Mouse (Mus musculus) neutrophil, adult 5-6 weeks (primary cell): ENCODE results near the gene Cmss1. TPM values are rescaled to one million over a fixed set of nuclear protein-coding genes. Genes with fewer than 3 reads are reported as not detected.

Source experiments
- ATAC-seq: fragments of 151-379, 151-347 bp; 2 replicates; pipeline ENCODE4 v1.8.0; 2017; ENCODE audit warnings: mild to moderate bottlenecking, moderate TSS enrichment; ENCODE audit not compliant: insufficient number of reproducible peaks, poor library complexity, low FRiP score, severe bottlenecking; ENCODE audit errors: extremely low read depth
- total RNA-seq: library from RNA; stranded (forward); fragments of 200-1000 nt; gene quantifications from 2 replicates; pipeline ENCODE4 v1.2.3, GENCODE M21; 2017

Gene Cmss1
- total RNA-seq, 1 experiment from 2014 or later, result 2.6 TPM

DNA sequence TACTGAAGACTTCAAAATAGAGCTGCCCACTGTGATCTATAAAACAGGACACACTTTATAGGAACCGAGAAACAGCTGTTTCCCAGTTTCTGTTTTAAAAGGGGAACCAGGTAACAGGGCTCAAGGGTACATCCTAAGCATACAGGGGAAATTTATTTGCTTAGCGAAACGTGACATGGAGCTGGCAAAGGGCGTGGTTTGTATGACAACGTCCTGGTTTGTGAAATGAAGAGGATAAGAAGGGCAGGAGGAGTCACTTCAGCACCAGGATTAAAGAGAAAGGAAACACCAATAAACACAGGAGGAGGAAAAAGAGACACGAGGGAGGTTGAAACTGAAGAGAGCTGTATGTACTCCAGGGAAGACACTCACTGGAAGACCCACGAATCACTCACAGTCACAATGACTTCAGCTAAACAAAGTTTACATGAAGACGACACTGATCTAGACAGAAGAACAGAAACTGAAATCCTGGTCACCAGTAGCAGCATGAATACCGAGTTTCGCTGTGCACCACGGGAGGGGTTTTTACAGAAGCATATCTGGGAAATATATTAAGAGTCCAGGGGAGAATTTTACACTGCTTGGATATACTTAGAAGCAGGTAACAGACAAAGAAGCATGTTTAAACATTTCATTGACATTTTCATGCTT is 269.8 kb downstream of the Cmss1 start:
- peak; percentile 76 for ATAC-seq

DNA sequence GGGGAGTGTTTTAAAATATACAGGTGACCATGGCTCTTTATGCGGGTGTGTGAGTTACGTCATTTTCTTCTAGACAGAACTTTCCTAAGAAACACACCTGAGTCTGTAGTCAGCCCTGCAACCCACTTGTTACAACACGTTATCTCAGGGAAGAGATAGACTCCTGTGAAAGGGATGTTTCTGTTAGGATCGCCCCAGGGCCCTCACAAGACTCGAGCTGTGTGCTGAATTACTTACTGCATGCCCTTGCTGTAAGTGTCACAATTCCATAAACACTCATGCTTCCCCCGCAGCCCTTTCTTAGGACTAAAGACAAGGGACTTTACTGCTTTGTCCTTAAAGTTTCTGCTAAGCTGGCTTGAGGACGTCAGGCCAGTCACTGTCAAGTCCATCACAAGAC is 274.4 kb downstream of the Cmss1 start:
- ATAC-seq, result no peak

GRCm38 (mm10) chr16:57330111-57330510 is 276.6 kb downstream of the Cmss1 start:
- ATAC-seq, result no peak

DNA sequence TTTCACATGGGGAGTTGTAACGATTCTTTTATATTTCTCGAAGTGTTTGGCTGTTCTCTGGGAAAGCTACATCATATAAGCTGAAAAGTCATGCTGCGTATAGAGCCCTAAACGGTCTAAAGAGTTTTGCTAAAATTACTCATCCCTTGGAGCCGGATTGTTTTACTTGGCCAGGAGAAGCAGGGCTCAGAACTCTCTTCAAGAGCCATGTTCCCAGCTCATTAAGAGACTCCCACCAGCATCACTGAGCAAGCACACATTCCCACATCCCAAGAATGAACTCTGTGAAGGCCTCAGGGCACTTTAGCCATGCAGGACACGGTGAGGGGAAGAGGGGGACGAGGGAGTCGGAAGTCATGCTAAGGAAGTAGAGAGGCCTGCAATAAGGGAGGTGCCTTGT is 277.6 kb downstream of the Cmss1 start:
- ATAC-seq, result no peak

DNA sequence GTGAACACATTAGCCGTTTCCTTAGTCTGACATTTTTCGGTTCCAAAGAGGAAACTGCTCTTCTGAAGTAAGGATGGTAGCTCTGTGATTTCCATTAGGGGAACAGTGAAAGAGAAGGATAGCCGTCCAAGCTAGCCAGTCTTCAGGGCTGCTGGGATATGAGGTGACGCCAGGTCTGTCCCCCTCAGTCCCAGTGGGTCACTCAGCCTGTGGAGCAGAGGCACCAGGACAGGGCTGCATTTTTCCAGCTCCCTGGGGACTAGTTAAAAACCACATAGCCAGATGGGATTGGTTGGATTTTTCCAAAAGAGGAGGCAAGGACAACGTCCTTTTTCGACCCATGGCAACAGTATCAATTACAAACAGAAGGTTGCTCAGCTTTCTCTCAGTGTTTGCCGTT is 279.7 kb downstream of the Cmss1 start:
- no peak for ATAC-seq

GRCm38 (mm10) chr16:57319284-57320124 is 287.2 kb downstream of the Cmss1 start:
- ATAC-seq, result no peak

GRCm38 (mm10) chr16:57318637-57319125 is 288.0 kb downstream of the Cmss1 start:
- ATAC-seq, result no peak

- ATAC-seq, result no peak
Observed at GRCm38 (mm10) chr16:57317882-57318636, 288.6 kb downstream of the Cmss1 start.

DNA sequence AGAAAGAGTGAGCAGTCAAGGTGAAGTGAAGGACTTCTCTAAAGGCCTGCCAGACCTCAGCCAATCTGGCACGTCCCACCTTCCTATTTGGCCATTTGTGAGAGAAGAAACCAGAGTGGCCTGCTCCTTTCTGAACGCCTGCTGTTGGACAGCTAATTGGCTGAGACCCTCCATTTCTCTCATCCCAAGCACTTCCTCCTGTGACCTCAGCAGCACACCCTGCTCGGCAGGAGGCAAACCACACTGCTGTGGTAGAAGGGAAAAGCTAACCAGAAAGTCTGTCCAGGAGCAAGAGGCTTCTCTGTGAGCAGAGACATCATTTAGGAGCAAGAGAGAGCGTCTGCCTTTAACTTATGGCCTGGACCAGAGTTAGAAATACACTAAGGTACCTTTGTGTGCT is 289.5 kb downstream of the Cmss1 start:
- ATAC-seq, result no peak

DNA sequence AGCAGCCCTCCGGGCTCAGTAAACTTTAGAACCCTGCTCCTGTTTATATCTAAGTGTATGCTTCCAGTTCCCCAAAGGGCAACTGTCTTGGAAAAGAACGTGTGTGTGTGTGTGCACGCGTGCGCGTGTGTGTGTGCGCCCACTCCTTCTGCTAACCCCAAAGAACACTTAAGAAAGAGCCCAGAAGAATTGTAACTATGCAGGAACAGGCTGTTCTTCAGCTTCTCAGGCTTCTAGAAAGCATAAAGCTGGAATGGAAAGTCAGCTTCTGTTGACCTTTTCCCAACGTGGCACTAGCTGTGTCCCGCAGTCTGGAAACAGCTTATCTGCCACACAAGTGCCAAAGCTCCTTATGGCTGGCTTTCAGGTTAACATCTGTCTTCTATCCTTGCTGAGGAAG is 291.6 kb downstream of the Cmss1 start:
- ATAC-seq, result no peak

DNA sequence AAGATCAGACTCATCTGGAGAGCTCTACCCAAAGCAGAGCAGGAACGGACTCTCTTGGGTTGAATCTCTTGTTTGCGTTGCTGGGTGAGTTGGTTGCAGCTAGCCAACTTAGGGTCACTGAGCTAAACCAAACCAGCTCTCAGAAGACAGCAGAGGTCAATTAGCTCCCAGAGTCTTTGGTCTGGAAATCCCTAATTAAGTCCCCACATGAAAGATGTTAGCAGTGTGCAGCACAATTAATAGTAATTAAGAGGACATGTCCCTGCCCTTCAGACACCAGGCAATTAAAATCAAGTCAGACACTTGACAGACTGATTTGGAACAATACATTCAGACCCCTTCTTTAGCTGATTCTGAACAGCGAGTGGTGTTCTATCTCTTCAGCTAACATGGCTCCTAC is 292.4 kb downstream of the Cmss1 start:
- ATAC-seq, result no peak

GRCm38 (mm10) chr16:57313487-57313886 is 293.2 kb downstream of the Cmss1 start:
- ATAC-seq, result no peak

GRCm38 (mm10) chr16:57312130-57312529 is 294.5 kb downstream of the Cmss1 start:
- ATAC-seq, result no peak

- no peak for ATAC-seq
Observed at GRCm38 (mm10) chr16:57305463-57305862, 301.2 kb downstream of the Cmss1 start.

- ATAC-seq, result no peak
Observed at GRCm38 (mm10) chr16:57303716-57304115, 302.9 kb downstream of the Cmss1 start.

GRCm38 (mm10) chr16:57302792-57303698 is 303.6 kb downstream of the Cmss1 start:
- ATAC-seq, result no peak

- ATAC-seq, result no peak
Observed at GRCm38 (mm10) chr16:57301512-57302115, 305.1 kb downstream of the Cmss1 start.

GRCm38 (mm10) chr16:57295216-57295934 is 311.3 kb downstream of the Cmss1 start:
- ATAC-seq, result no peak
